Mouse (Mus musculus): ENCODE measurements around the gene Arhgef3. TPM values are rescaled to one million over a fixed set of nuclear protein-coding genes. Genes with fewer than 3 reads are reported as not detected.
A peak's percentile ranks its signal among the peaks of the same experiment; 100 is the strongest.

The Arhgef3 gene
- total and polyA plus RNA-seq, 2 experiments from 2014 or later: 16.8 to 19.8 TPM

DNA sequence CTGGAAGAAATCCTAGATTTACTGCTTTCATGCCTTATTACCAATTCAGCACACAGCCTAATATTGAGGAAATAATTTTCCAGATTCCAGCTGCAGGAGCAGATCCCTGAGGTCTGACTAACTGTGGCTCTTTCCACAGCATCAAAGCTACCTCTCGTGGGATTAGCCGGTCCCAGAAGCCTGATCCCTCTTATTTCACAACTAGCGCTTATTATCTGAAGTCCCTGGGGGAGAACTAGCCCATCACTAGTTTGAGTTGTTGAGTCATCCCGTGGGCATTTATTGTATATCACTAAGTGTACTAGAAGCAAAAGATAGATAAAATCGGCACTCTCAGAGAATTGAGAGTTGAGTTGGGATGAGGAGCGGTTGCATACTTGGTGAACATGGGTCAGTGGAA lies 41.3 kb downstream of the Arhgef3 start:
- Histone ChIP-seq H3K27me3 (ENCODE audit: insufficient read depth, low read length) (no peaks in the 10 kb centered on the region), H3K9me3 (ENCODE audit: low read length) (no peaks in the 10 kb centered on the region), H3K9ac (replicated peaks; ENCODE audit: low read length) (no peak overlapping the region), H3K4me1 (ENCODE audit: insufficient read depth, low read length) (no peaks in the 10 kb centered on the region), H3K27ac (no peak overlapping the region), H3K36me3 (ENCODE audit: insufficient read depth, low read length) (no peaks in the 10 kb centered on the region), H3K4me3 (ENCODE audit: low read length) (no peak overlapping the region), H3K4me2 (ENCODE audit: low read depth, low read length) (no peak overlapping the region)
- ATAC-seq: no peak
- DNase-seq (ENCODE audit: low spot score): no peak
- TF ChIP-seq CTCF (IDR thresholded peaks at IDR 0.05; ENCODE audit: low read depth): no peak
- WGBS: 85% methylated on average over 6 of the region's 6 CpGs

DNA sequence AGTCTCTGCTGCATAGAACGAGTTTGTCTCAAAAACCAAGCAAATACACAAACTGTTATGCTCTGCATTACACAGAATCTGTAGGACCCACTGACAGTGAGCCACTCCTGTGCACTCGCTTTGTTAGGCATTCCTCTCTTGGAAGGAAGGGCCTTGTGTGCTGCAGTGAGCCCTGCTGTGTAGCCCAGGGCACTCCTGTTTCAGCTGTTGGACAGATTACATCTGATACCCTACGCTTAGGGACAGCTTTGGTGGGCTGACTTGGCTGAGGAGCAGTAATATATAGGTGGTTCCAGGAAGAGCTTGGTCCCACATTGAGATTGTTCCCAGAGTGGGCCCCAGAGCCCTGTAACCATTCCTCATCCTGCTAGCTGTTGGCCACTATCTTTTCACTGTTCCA lies 43.4 kb downstream of the Arhgef3 start:
- Histone ChIP-seq H3K27ac (no peak overlapping the region), H3K4me3 (ENCODE audit: low read length) (no peak overlapping the region), H3K9ac (replicated peaks; ENCODE audit: low read length) (no peak overlapping the region), H3K9me3 (ENCODE audit: low read length) (no peaks in the 10 kb centered on the region), H3K27me3 (ENCODE audit: insufficient read depth, low read length) (no peaks in the 10 kb centered on the region), H3K36me3 (ENCODE audit: insufficient read depth, low read length) (no peaks in the 10 kb centered on the region), H3K4me1 (ENCODE audit: insufficient read depth, low read length) (no peaks in the 10 kb centered on the region), H3K4me2 (ENCODE audit: low read depth, low read length) (no peak overlapping the region)
- ATAC-seq (no peak), DNase-seq (ENCODE audit: low spot score) (no peak)
- no peak for TF ChIP-seq CTCF (IDR thresholded peaks at IDR 0.05; ENCODE audit: low read depth)
- WGBS: 75% methylated on average over 3 of the region's 3 CpGs

DNA sequence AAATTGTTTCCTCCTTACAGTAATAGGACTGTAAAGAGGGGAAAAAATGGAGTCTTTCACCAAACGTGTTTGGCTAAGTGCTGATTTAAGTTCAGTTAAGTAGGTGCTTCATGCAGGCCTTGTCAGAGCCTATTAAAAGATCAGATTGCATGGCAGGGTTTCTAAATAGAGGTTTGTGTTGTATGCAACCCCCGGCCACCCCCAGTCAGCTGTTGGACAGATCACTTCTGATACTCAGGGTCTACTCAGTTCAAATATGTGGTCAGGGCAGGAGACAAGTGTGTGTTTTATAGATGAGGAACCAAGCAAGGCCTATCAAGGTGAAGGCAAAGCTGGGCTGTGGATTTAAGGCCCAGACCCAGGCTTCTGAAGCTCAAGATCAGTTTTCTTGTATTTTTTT lies 44.1 kb downstream of the Arhgef3 start:
- no peak overlapping the region for H3K27ac ChIP-seq
- WGBS: 74% methylated on average over 2 of the region's 2 CpGs
- no peaks in the 10 kb centered on the region for H3K36me3 ChIP-seq (ENCODE audit: insufficient read depth, low read length)
- no peak overlapping the region for H3K4me3 ChIP-seq (ENCODE audit: low read length)
- no peak for TF ChIP-seq CTCF (IDR thresholded peaks at IDR 0.05; ENCODE audit: low read depth)
- DNase-seq (ENCODE audit: low spot score) (no peak), ATAC-seq (no peak)
- no peaks in the 10 kb centered on the region for H3K27me3 ChIP-seq (ENCODE audit: insufficient read depth, low read length)
- no peak overlapping the region for H3K4me2 ChIP-seq (ENCODE audit: low read depth, low read length)
- no peaks in the 10 kb centered on the region for H3K4me1 ChIP-seq (ENCODE audit: insufficient read depth, low read length)
- H3K9me3 ChIP-seq (ENCODE audit: low read length): no peaks in the 10 kb centered on the region
- no peak overlapping the region for H3K9ac ChIP-seq (replicated peaks; ENCODE audit: low read length)

DNA sequence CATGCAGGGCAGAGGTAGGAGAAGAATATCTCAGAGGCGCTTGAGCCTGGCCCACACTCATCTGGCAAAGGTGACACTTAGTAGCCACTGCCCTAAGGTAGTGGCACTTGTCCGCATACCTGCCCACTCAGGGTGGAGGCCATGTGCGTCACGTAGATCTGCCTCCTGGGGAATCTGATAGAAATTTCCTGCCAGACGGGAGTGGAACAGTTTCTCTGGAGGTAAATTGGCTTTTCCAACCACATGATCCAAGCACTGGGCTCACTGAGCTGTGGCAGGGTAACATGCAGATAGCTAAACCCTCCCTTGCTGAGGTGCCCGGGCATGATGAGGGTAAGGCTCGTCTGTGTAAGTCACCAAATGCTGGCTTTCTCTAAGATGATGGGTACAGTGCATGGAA lies 46.1 kb downstream of the Arhgef3 start:
- H3K27ac ChIP-seq: no peak overlapping the region
- H3K36me3 ChIP-seq (ENCODE audit: insufficient read depth, low read length): no peaks in the 10 kb centered on the region
- H3K27me3 ChIP-seq (ENCODE audit: insufficient read depth, low read length): no peaks in the 10 kb centered on the region
- no peaks in the 10 kb centered on the region for H3K9me3 ChIP-seq (ENCODE audit: low read length)
- H3K4me2 ChIP-seq (ENCODE audit: low read depth, low read length): no peak overlapping the region
- TF ChIP-seq CTCF (IDR thresholded peaks at IDR 0.05; ENCODE audit: low read depth): no peak
- DNase-seq (ENCODE audit: low spot score) (no peak), ATAC-seq (no peak)
- no peak overlapping the region for H3K4me3 ChIP-seq (ENCODE audit: low read length)
- H3K9ac ChIP-seq (replicated peaks; ENCODE audit: low read length): no peak overlapping the region
- no peaks in the 10 kb centered on the region for H3K4me1 ChIP-seq (ENCODE audit: insufficient read depth, low read length)
- 87% methylated on average over 7 of the region's 7 CpGs for WGBS

DNA sequence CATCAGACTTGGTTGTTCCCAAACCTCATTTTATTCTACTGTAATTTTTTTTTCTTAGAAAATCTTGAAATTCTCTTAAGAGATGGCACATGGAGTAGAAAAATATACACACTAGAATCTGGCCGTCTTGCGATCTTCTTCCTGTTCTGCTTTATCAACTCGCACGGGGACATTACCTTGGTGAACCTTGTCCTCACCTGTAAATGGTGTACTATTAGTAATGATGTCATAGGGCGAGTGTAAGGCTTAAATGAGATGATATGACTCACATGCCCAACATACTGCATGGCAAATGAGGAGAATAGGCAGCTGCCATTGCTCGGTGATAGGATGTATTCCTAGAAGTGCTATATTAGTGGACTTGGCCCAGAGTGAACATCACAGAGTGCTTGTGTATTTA lies 49.9 kb downstream of the Arhgef3 start:
- H3K4me3 ChIP-seq (ENCODE audit: low read length): no peak overlapping the region
- H3K27ac ChIP-seq: no peak overlapping the region
- no peak for TF ChIP-seq CTCF (IDR thresholded peaks at IDR 0.05; ENCODE audit: low read depth)
- ATAC-seq (no peak), DNase-seq (ENCODE audit: low spot score) (no peak)
- H3K9ac ChIP-seq (replicated peaks; ENCODE audit: low read length): no peak overlapping the region
- H3K9me3 ChIP-seq (ENCODE audit: low read length): no peaks in the 10 kb centered on the region
- no peak overlapping the region for H3K4me2 ChIP-seq (ENCODE audit: low read depth, low read length)
- no peaks in the 10 kb centered on the region for H3K36me3 ChIP-seq (ENCODE audit: insufficient read depth, low read length)
- no peaks in the 10 kb centered on the region for H3K27me3 ChIP-seq (ENCODE audit: insufficient read depth, low read length)
- WGBS: 95% methylated on average over 6 of the region's 6 CpGs
- peaks cover 4% of the 10 kb centered on the region; the same call in 1 of the 2 replicates for H3K4me1 ChIP-seq (ENCODE audit: insufficient read depth, low read length)

DNA sequence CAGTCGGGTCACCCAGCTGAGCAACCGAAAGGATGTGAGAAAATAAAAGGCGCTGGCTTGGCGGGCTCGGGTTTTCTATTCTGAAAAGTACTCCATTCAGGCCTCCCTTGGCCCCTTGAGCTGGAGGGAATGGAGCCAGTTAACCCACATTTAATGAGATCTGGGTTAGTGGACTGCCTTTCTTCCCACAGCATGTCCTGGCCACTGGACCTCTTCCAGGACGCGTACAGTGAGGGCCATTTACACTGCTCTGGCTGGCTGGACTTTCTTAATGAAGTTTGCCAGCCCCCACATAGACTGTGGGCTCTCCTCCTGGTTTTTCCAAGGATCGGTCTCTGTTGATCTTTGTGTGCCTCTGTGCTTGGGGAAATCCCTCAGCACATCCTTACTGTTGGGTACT lies 52.1 kb downstream of the Arhgef3 start:
- ATAC-seq: peak; percentile 96
- WGBS: 36% methylated on average over 8 of the region's 8 CpGs

DNA sequence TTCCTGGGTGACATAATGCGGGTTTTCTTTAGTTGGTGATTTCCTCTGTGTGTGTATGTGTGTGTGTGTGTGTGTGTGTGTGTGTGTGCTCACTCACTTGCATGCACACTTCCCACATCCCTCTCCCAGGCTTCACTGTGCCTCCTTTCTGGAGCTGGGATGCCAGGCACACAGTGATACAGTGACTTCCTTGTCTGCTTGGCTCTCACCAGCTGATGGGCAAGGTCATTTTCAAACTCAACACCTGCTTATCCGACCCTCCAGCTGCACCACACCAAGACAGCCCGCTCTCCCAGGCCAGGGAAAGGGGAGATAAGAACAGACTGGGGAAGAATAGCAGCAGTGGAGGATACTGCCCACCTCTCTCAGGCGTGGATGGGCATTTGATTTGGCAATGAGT lies 52.5 kb downstream of the Arhgef3 start:
- no peaks in the 10 kb centered on the region for H3K27me3 ChIP-seq (ENCODE audit: insufficient read depth, low read length)
- peak overlapping the region; percentile 82 for H3K27ac ChIP-seq
- DNase-seq (ENCODE audit: low spot score) (no peak), ATAC-seq (peak; percentile 88)
- peaks cover 4% of the 10 kb centered on the region; the same call in 1 of the 2 replicates for H3K4me1 ChIP-seq (ENCODE audit: insufficient read depth, low read length)
- no peaks in the 10 kb centered on the region for H3K9me3 ChIP-seq (ENCODE audit: low read length)
- H3K4me3 ChIP-seq (ENCODE audit: low read length): no peak overlapping the region
- WGBS: 58% methylated on average over 4 of the region's 4 CpGs
- TF ChIP-seq CTCF (IDR thresholded peaks at IDR 0.05; ENCODE audit: low read depth): no peak
- no peak overlapping the region for H3K4me2 ChIP-seq (ENCODE audit: low read depth, low read length)
- H3K36me3 ChIP-seq (ENCODE audit: insufficient read depth, low read length): no peaks in the 10 kb centered on the region
- no peak overlapping the region for H3K9ac ChIP-seq (replicated peaks; ENCODE audit: low read length)

More for the DNA sequence above, 52.1 kb downstream of the Arhgef3 start:
- H3K4me3 ChIP-seq (ENCODE audit: low read length): no peak overlapping the region
- no peak for TF ChIP-seq CTCF (IDR thresholded peaks at IDR 0.05; ENCODE audit: low read depth)
- no peaks in the 10 kb centered on the region for H3K9me3 ChIP-seq (ENCODE audit: low read length)
- H3K36me3 ChIP-seq (ENCODE audit: insufficient read depth, low read length): no peaks in the 10 kb centered on the region
- H3K27me3 ChIP-seq (ENCODE audit: insufficient read depth, low read length): no peaks in the 10 kb centered on the region
- DNase-seq (ENCODE audit: low spot score): peak; percentile 91
- no peak overlapping the region for H3K4me2 ChIP-seq (ENCODE audit: low read depth, low read length)
- H3K4me1 ChIP-seq (ENCODE audit: insufficient read depth, low read length): peaks cover 4% of the 10 kb centered on the region; the same call in 1 of the 2 replicates
- H3K9ac ChIP-seq (replicated peaks; ENCODE audit: low read length): no peak overlapping the region
- peak overlapping the region; percentile 82 for H3K27ac ChIP-seq

All from hindbrain, postnatal 0 days (tissue).